Mouse (Mus musculus) liver, embryonic 16.5 days (tissue): ENCODE data around the gene Plcl1. TPM values are rescaled to one million over a fixed set of nuclear protein-coding genes. Genes with fewer than 3 reads are reported as not detected.

Source experiments
- ATAC-seq: fragments of 200-750 bp; cut with Nextera tagmentation; 2 replicates; pipeline ENCODE4 v1.8.0; 2017; ENCODE audit warnings: low read depth, mild to moderate bottlenecking, moderate number of reproducible peaks, moderate library complexity
- H3K27ac ChIP-seq: fragments of 300-500 bp; sonication (generic); 2 replicates; pipeline ENCODE4 v1.5.1; 2014; ENCODE audit warnings: mild to moderate bottlenecking, low read length
- H3K27me3 ChIP-seq: fragments of 300-500 bp; sonication (generic); 2 replicates; pipeline ENCODE4 v1.6.1; 2014; ENCODE audit warnings: low read depth, low read length, mixed read lengths; ENCODE audit not compliant: control insufficient read depth, insufficient read depth
- H3K36me3 ChIP-seq: fragments of 300-500 bp; sonication (generic); 2 replicates; pipeline ENCODE4 v1.6.1; 2014; ENCODE audit warnings: mild to moderate bottlenecking; ENCODE audit not compliant: control insufficient read depth, insufficient read depth
- H3K4me1 ChIP-seq: fragments of 300-500 bp; sonication (generic); 2 replicates; pipeline ENCODE4 v1.6.1; 2014; ENCODE audit warnings: low read depth, low read length, mixed read lengths; ENCODE audit not compliant: control insufficient read depth
- H3K4me2 ChIP-seq: fragments of 300-500 bp; sonication (generic); 2 replicates; pipeline ENCODE4 v1.6.1; 2014; ENCODE audit warnings: low read depth, low read length, mixed read lengths
- H3K4me3 ChIP-seq: fragments of 300-500 bp; sonication (generic); 2 replicates; pipeline ENCODE4 v1.5.1; 2014; ENCODE audit warnings: low read depth, mild to moderate bottlenecking, low read length
- H3K9ac ChIP-seq: fragments of 300-500 bp; sonication (generic); 2 replicates; pipeline ENCODE4 v1.6.1; 2014; ENCODE audit warnings: low read depth, low read length
- H3K9me3 ChIP-seq: fragments of 300-500 bp; sonication (generic); replicated peaks from 2 replicates; pipeline ENCODE4 v1.6.1; 2016; ENCODE audit warnings: low read length; ENCODE audit not compliant: control insufficient read depth
- WGBS: fragments of 180-500 bp; shearing (Covaris S2); extraction: QIAGEN DNeasy Blood & Tissue Kit; methylation state at CpG from one replicate; pipeline ENCODE4 v1.1.7; 2014; ENCODE audit not compliant: insufficient replicate concordance; 5-methylcytosine and 5-hydroxymethylcytosine counted together
- polyA plus RNA-seq: library from polyadenylated mRNA; unstranded; fragments of >200 nt; fragmentation: Nextera tagmentation; extraction: Ambion mirVana; gene quantifications from 2 replicates; pipeline ENCODE4 v1.2.1, GENCODE M21; 2015

The Plcl1 gene
- polyA plus RNA-seq, 1 experiment from 2014 or later, result 0.17 TPM

DNA sequence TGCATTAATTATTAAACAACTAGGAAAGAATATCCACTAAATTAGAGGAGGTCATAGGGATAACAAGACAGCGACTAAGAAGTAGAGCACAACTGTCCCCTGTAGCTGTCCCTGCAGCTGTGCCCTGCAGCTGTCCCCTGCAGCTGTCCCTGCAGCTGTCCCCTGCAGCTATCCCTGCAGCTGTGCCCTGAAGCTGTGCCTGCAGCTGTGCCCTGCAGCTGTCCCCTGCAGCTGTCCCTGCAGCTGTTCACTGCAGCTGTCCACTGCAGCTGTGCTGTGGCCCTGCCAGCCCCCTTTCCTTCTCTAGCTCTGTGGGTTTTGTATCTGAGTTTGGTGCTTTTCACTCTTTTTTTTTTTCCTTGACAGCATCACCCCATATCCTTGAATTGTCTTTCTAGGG is 118.2 kb downstream of the Plcl1 start:
- H3K27me3 ChIP-seq, result no peaks in the 10 kb centered on the region
- H3K9ac ChIP-seq, result no peak overlapping the region
- ATAC-seq, result no peak
- WGBS, result 70% methylated on average over 1 of the region's 1 CpGs
- H3K36me3 ChIP-seq, result no peaks in the 10 kb centered on the region
- no peak overlapping the region for H3K4me3 ChIP-seq
- H3K9me3 ChIP-seq, result no peaks in the 10 kb centered on the region
- H3K4me2 ChIP-seq, result no peak overlapping the region
- H3K4me1 ChIP-seq, result no peaks in the 10 kb centered on the region
- no peak overlapping the region for H3K27ac ChIP-seq

DNA sequence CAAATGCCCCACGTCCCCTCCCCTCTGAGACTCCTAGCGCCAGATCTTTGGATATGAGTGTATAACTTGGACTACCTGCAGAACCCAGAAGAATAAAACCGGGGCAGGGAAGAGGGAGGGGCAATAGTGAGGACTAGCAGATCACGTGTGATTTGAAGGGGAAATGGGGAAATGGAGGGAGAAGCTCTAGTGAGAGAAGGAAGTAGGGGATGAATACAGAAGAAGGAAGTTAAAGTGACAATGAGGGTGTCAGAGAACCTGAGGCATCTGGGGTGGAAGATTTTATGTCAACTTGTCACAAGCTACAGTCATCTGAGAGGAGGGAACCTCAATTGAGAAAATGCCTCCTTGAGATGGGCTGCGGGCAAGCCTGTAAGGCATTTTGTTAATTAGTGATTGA is 119.4 kb downstream of the Plcl1 start:
- no peaks in the 10 kb centered on the region for H3K36me3 ChIP-seq

DNA sequence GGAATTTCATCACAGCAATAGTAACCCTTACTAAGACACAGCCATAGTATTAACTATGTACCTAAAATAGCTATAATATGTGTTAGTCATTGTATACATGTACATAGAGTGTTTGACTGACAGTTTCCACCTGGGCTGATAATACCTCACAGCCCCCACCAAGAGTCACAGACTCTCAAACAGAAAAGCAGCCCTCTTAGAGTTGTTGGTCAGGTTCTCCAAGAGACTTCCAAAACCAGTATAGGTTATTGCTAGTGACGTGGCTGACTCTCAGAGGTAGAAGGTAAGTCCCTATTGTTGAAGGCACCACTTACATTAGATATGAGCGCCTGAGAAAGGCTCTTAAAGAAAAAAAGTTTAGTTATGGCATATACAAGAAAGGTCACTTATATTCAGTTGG is 120.0 kb downstream of the Plcl1 start:
- H3K27ac ChIP-seq, result no peak overlapping the region
- no peak overlapping the region for H3K9ac ChIP-seq
- H3K9me3 ChIP-seq, result no peaks in the 10 kb centered on the region
- H3K36me3 ChIP-seq, result no peaks in the 10 kb centered on the region
- H3K4me3 ChIP-seq, result no peak overlapping the region
- no peak for ATAC-seq
- 61% methylated on average over 2 of the region's 2 CpGs for WGBS
- H3K4me1 ChIP-seq, result no peaks in the 10 kb centered on the region
- no peak overlapping the region for H3K4me2 ChIP-seq
- no peaks in the 10 kb centered on the region for H3K27me3 ChIP-seq

More for the DNA sequence above, 119.4 kb downstream of the Plcl1 start:
- Histone ChIP-seq H3K4me1 (no peaks in the 10 kb centered on the region), H3K4me3 (no peak overlapping the region), H3K9ac (no peak overlapping the region), H3K9me3 (no peaks in the 10 kb centered on the region), H3K27me3 (no peaks in the 10 kb centered on the region), H3K4me2 (no peak overlapping the region), H3K27ac (no peak overlapping the region)
- no peak for ATAC-seq
- WGBS, result 33% methylated on average over 5 of the region's 5 CpGs

DNA sequence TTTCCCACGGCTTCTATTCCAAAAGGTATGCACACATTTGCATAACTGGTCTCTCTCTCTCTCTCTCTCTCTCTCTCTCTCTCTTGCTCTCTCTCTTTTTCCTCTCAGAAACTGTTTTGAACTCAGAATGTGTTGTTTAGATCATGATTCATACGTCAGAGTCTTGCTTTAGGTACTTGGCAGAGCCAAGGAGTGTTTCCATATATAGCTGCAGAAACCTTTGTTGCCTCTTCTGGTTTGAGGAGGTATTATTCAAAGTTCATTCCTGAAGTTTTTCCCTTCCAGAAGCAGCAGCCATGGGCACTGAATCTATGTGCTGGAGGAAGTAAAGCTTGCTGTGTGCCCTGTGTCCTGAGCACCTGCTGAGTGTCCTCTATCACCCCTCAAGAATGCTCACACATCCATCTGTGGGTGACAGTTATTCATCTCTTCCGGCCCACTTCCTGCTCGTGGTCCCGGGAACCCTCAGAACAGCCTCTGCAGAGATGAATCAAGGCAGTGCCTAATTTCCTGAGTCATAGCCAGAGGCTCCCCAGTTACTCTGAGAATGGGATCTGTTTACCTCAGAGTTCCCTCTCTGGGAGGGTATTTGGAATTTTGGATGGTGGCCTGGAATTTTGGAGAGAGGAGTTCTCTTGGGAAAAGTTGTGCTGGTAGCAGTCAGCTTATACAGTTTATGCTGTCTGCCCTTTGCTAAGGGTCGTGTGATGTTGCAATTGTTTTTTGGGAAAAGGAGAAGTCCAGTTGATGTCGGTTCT is 123.0 kb downstream of the Plcl1 start:
- H3K4me2 ChIP-seq, result no peak overlapping the region
- no peak for ATAC-seq
- no peaks in the 10 kb centered on the region for H3K4me1 ChIP-seq
- no peaks in the 10 kb centered on the region for H3K36me3 ChIP-seq
- no peaks in the 10 kb centered on the region for H3K9me3 ChIP-seq
- WGBS, result 12% methylated on average over 7 of the region's 7 CpGs
- H3K9ac ChIP-seq, result no peak overlapping the region
- no peaks in the 10 kb centered on the region for H3K27me3 ChIP-seq
- H3K27ac ChIP-seq, result no peak overlapping the region
- no peak overlapping the region for H3K4me3 ChIP-seq

DNA sequence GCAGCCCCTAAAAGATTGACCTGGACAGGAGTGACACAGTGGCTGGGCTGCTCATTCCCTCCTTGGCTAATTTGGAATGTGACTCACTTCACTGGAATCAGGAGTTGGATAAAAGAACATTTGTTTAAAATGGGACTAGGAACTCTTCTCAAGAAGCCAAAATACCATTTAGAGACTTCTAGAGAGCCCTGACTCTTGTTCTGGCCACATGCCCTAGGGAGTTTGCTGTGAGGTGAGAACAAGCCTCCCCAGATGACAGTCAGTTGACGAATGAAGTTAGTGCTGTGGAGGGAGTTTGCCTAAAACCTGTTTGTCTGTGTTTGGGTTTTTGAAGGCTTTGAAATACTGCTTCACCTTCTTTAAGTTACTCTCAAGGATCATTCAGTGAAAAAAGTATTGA is 128.1 kb downstream of the Plcl1 start:
- Histone ChIP-seq H3K9ac (no peak overlapping the region), H3K4me3 (no peak overlapping the region), H3K9me3 (no peaks in the 10 kb centered on the region), H3K4me2 (no peak overlapping the region), H3K27ac (no peak overlapping the region), H3K27me3 (no peaks in the 10 kb centered on the region), H3K4me1 (no peaks in the 10 kb centered on the region), H3K36me3 (no peaks in the 10 kb centered on the region)
- 52% methylated on average over 1 of the region's 1 CpGs for WGBS
- ATAC-seq, result no peak

GRCm38 (mm10) chr1:55554405-55554804 is 148.7 kb downstream of the Plcl1 start:
- H3K9me3 ChIP-seq, result no peaks in the 10 kb centered on the region
- H3K36me3 ChIP-seq, result no peaks in the 10 kb centered on the region
- 61% methylated on average over 3 of the region's 3 CpGs for WGBS
- no peaks in the 10 kb centered on the region for H3K27me3 ChIP-seq
- no peak overlapping the region for H3K27ac ChIP-seq
- H3K4me3 ChIP-seq, result no peak overlapping the region
- H3K4me1 ChIP-seq, result no peaks in the 10 kb centered on the region
- no peak for ATAC-seq
- no peak overlapping the region for H3K4me2 ChIP-seq
- no peak overlapping the region for H3K9ac ChIP-seq

DNA sequence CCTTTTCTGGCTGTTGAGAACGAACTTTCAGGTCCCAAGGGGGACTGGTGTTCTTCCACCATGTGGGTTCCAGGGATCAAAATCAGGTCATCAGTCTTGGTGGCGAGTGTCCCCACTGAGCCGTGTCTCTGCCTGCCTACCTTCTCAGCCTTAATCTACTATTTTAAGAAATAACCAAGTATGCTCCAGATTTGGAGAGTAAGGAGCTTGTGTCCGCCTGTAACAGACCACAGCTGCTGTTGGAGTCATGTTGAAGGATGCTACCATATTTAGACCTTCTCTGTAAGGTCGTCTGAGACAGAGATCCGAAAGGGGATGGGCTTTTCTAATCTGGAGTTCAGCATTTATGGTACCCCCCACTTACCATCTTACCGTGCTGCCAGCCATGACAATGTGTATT is 152.2 kb downstream of the Plcl1 start:
- Histone ChIP-seq H3K9ac (no peak overlapping the region), H3K36me3 (no peaks in the 10 kb centered on the region), H3K27me3 (no peaks in the 10 kb centered on the region), H3K9me3 (no peaks in the 10 kb centered on the region), H3K4me1 (no peaks in the 10 kb centered on the region), H3K4me2 (no peak overlapping the region), H3K27ac (no peak overlapping the region), H3K4me3 (no peak overlapping the region)
- no peak for ATAC-seq
- 55% methylated on average over 7 of the region's 7 CpGs for WGBS

DNA sequence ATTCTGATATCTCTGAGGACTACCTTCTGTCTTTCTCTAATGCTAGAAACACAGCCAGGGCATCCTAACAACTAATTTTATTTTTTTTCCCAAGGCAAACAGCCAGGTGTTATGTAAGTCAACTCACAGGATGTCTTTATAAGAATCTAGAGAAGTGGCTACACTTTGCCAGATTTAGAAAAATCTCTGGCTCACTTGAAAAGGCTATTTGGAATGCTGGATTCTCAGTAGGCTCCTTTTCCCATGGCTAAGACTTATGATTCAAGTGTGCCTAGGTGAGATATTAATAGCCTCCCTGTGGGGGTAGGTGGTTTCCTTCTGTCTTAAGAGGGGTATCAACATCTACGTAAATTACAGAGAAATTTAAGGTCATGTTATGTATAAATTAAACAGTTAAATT is 152.7 kb downstream of the Plcl1 start:
- WGBS, result 60% methylated on average over 1 of the region's 1 CpGs
- no peak overlapping the region for H3K4me3 ChIP-seq
- no peaks in the 10 kb centered on the region for H3K9me3 ChIP-seq
- no peak overlapping the region for H3K9ac ChIP-seq
- ATAC-seq, result no peak
- H3K27me3 ChIP-seq, result no peaks in the 10 kb centered on the region
- no peaks in the 10 kb centered on the region for H3K4me1 ChIP-seq
- H3K27ac ChIP-seq, result no peak overlapping the region
- H3K4me2 ChIP-seq, result no peak overlapping the region
- H3K36me3 ChIP-seq, result no peaks in the 10 kb centered on the region

DNA sequence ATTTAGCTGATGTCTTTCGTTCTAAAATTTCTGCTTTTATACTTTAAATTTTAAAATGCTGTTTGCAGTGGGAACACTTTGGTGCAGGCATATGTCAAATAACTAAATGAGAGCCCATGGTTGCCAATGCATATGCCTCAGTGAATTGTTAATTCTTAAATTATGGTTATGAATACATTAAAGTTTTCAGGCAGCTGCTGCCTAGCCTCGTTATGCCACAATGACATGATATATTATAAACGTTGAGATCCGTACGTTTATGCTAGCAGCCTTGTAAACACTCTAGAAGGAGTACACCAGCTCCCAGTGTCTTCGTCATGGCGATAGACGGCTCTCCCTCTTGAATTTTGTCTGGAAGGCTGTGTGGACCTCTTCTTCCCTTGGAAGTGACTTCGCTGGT is 154.3 kb downstream of the Plcl1 start:
- H3K36me3 ChIP-seq, result no peaks in the 10 kb centered on the region
- no peaks in the 10 kb centered on the region for H3K4me1 ChIP-seq
- 65% methylated on average over 9 of the region's 9 CpGs for WGBS
- H3K27ac ChIP-seq, result no peak overlapping the region
- no peak overlapping the region for H3K4me3 ChIP-seq
- H3K9ac ChIP-seq, result no peak overlapping the region
- H3K4me2 ChIP-seq, result no peak overlapping the region
- H3K9me3 ChIP-seq, result no peaks in the 10 kb centered on the region
- ATAC-seq, result no peak
- no peaks in the 10 kb centered on the region for H3K27me3 ChIP-seq
